Mouse (Mus musculus) thymus, adult 2 months (tissue): ENCODE results near the gene Sncg.

ENCODE experiments used
- CTCF ChIP-seq: fragments of 200-500 bp; IDR thresholded peaks from 2 replicates; pipeline ENCODE4 v1.5.1; 2012; ENCODE audit warnings: mild to moderate bottlenecking, control low read depth, low read length, moderate library complexity, borderline replicate concordance; ENCODE audit not compliant: control insufficient read depth, poor library complexity, insufficient read depth; ENCODE audit errors: extremely low read depth
- POLR2A ChIP-seq: fragments of 200-500 bp; IDR thresholded peaks from 2 replicates; pipeline ENCODE4 v1.6.1; 2012; ENCODE audit warnings: mild to moderate bottlenecking, low read length, control low read depth, moderate library complexity; ENCODE audit not compliant: control insufficient read depth, poor library complexity, insufficient read depth; ENCODE audit errors: extremely low read depth

GRCm38 (mm10) chr14:34326606-34327005, 48.0 kb downstream of the Sncg start:
- TF ChIP-seq POLR2A (no peak), CTCF (no peak)
